Mouse (Mus musculus): Measurements from ENCODE around the gene Ptpro. TPM values are rescaled to one million over a fixed set of nuclear protein-coding genes. Genes with fewer than 3 reads are reported as not detected.
"Not testable (repeated sequence)": the region's sequence is repeated elsewhere in the genome, so short reads cannot be mapped to it uniquely, and the experiment has no call there.

Gene Ptpro
- total RNA-seq, 2 experiments from 2014 or later: 44.4 to 51.1 TPM

DNA sequence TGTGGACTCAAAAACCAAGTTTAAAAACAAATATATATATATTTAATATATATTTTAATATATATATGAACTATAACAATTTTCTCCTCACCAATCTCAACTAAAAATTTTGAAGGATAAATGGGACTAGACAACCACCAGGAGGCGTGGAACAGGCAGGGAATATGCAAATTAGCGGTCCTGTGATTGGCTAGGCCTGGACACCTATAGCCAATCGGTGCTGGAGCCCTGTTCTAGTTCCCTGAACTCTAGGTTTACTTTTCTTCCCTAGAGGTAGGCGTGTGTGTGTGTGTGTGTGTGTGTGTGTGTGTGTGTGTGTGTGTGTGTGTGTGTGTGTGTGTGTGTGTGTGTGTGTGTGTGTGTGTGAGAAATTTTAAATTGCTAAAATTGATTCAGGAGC lies 134.8 kb downstream of the Ptpro start:
- DNase-seq: no peak

- DNase-seq: no peak
Observed at GRCm38 (mm10) chr6:137395075-137395474, 143.0 kb downstream of the Ptpro start.

DNA sequence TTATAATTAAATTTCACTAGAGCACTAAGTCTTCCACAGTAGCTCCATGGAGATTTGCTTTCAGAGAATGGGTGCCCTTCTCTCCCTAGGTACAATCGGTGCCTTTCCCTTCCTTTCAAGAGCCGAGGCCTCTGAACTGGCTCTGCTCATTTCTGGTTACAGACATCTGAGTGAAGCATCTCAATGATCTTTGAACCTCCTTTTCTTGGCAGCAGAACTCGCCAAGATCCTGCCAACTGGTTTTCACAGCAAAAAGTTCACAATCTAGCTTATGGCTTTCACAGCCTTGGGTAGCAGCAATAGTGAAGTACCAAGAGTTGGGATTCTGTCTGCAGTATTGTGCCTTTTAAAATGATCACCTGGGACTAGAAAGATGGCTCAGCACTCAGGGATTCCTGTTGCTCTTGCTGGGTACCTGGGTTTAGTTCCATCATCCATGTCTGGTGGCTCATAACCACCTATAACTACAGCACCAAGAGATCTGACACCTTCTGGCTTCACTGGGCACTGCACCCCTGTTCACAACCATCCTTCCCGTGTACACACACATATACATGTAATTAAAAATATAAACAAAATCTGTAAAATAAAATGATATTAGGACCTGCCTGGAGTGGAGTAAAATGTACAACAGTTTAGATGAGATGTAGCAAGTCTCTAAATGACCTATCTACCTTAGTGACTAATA lies 144.1 kb downstream of the Ptpro start:
- no peak for DNase-seq

- no peak for DNase-seq
Observed at GRCm38 (mm10) chr6:137397358-137397757, 145.2 kb downstream of the Ptpro start.

- no peak for DNase-seq
Observed at GRCm38 (mm10) chr6:137404196-137404595, 152.1 kb downstream of the Ptpro start.

DNA sequence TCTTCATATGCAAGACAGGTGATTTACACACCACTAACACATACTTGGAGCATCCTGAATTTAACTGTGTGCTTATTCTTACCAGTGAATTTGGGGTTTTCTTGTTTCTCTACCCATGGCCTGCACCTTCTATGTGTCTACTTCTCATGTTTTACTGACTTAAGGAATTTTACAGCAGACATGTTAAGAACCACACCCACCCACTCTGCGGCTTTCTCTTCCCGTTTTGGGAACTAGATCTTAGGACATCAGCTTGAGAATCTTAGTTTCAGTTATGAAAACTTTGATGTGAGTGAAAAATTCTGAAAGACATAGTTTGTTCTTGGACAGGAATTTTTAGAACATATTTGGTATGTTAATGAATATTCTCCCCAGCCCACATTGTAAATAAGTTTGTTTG lies 153.6 kb downstream of the Ptpro start:
- no peak for DNase-seq

- no peak for DNase-seq
Observed at GRCm38 (mm10) chr6:137410510-137410909, 158.4 kb downstream of the Ptpro start.

DNA sequence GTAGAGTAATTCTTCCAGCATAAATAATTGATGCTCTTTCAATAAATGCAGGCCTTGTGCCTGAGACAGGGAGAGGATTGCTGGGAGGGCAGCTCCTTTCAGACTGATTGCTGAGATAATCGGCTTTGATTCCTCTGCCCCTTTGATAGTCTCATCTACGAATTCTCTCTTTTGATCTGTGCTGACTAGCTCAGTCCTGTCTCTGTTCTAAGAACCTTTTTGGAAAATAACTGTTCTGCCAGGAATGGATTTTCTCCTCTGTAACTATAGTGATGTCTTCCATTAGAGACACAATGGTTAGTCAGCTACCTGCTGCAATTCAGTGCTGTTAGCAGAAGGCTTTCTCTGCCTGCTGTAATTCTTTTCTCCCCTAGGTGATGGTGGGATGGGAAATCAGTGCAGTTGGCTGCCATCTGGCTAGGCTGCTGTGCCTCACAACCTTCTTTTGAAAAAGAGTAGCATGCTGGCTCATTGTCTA lies 159.8 kb downstream of the Ptpro start:
- no peak for DNase-seq

DNA sequence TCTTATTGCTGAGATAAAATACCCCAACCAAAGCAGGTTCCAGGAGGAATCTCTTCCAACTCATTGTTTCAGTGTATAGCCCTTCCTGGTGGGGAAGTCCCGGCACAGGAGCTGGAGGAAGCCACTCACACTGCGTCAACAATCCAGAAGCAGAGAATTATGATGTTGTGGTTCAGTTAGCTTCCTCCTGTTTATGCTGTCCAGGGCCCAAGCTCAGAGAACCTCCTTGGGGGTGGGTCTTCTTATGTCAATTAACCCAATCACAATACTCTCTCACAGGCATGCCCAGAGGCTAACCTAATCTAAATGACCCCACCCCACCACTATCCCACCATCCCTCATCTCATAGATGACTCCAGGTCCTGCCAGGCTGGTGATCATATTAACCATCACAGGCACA lies 160.9 kb downstream of the Ptpro start:
- DNase-seq: no peak

GRCm38 (mm10) chr6:137414531-137415405 lies 162.6 kb downstream of the Ptpro start:
- DNase-seq: no peak

GRCm38 (mm10) chr6:137422777-137423176 lies 170.7 kb downstream of the Ptpro start:
- no peak for DNase-seq

DNA sequence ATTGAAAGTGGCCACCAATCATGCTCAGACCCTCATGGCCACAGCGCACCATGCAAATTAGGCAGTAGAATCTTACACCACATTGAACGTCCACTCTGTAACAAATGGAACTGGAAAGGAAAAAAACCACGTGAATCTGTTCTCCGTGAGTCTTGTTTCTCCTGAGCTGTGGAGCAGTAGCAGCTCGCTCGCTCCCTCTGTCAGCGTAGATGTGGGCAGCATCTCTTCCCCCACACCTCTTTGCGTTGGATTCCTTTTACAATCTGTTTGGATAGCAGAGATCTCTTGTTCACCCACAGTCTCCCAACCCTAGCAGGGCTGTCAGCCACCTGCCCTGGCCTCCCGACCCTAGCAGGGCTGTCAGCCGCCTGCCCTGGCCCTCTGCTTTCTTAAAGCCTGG lies 171.7 kb downstream of the Ptpro start:
- no peak for DNase-seq

- DNase-seq: no peak
Observed at GRCm38 (mm10) chr6:137425500-137426432, 173.6 kb downstream of the Ptpro start.

DNA sequence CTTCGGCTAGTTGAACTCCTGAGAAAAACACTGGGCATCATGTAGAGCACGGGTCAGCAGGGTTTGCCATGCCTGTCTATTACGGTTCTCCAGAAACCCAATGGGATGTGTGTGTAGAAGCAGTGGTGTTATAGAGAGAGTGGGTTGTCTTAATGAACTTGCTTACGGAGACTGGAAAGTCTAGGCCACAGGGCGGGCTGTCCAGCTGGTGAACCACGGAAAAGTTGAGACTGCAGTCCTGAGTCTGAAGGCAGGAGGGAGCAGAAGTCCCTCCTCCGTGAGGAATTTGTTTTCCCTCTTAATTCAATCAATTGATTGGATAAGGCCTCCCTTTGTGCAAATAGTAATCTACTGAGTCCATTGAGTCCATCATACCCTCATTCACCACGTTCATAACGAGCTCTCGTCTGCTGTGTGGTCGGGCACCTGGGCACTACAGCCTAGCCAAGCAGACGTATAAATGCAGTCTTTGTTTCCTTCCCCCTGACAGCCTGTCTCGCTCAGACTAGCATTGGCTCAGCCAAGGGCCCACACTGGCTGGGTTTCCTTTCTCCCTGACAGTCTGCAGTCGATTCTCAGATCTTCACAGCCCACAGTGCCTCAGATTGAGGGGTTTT lies 181.5 kb downstream of the Ptpro start:
- no peak for DNase-seq

DNA sequence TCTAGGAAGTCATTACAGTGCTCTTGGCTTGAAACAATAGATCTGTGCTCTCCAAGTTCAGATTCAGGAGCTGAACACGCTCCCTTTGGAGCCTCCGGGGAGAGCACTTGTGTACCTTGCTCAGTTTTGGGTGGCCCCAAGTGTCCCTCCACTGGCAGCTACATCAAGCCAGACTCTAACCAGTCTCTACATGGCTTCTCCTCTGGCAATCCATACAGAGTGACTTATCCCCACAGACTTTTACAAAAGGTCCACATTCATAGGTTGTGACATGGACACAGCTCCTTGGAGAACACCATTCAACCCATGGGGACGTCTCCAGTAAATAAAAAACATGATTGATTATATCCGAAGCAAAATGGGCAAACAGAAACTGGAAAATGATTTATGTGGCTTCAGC lies 185.4 kb downstream of the Ptpro start:
- no peak for DNase-seq

GRCm38 (mm10) chr6:137437902-137438580 lies 185.9 kb downstream of the Ptpro start:
- peak; percentile 7 to 13 for DNase-seq

GRCm38 (mm10) chr6:137440559-137441486 lies 188.7 kb downstream of the Ptpro start:
- peak in 1 of 2 experiments; percentile 8 for DNase-seq

- DNase-seq: no peak
Observed at GRCm38 (mm10) chr6:137443089-137443488, 191.0 kb downstream of the Ptpro start.

GRCm38 (mm10) chr6:137446116-137446515 lies 194.0 kb downstream of the Ptpro start:
- DNase-seq: not testable (repeated sequence)

GRCm38 (mm10) chr6:137455537-137456041 lies 203.5 kb downstream of the Ptpro start:
- DNase-seq: peak; percentile 24 to 30

Data from layer of hippocampus, postnatal 36 days (tissue).